Mouse (Mus musculus): ENCODE measurements at regions not wholly inside any gene's neighbourhood (a gene's known extent, or its start where the extent isn't known, plus 50 kb on each side); places are given as distances from the start of the nearest gene placed in this dataset.
A peak's percentile ranks its signal among the peaks of the same experiment; 100 is the strongest.

DNA sequence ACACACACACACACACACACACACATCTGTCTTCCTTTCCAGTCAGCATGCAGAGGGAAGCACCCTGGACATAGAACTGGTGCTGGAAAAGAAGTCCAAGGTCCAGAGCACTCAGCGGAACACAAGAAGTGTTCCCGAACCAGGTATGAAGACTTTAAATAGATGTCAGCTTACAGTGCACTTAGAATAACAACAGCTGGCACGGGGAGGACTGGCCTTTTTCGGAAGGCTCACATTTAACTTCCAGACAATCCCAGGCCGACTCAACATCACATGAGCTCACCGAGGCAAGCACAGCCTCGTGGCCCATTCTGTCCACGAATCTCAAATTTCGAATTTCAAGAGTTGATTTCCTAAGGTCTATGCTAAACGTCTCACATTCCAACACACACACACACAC, 70.9 kb upstream of the Slc25a33 start:
- DNase-seq (ENCODE audit: low read depth, low spot score), result no peak

DNA sequence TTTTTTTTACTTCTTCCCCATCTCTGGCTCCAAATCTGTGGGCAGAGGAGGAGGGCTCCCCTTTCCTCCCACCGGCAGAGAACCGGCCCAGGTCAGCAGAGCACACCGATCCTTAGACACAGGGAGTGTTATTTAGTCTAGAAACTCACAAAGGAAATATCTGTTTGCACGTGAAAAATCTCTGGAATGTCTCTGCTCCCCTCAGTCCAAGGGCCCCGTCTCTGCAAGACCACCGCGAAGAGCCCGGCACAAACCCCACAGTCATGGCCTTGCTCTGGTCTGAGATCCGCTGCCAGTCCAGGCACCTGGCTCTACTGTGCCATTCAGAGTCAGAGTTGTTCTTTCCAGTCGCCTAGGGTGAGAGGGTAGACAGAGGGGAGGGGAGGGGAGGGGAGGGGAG, 69.7 kb upstream of the Slc25a33 start:
- no peak for DNase-seq (ENCODE audit: low read depth, low spot score)

DNA sequence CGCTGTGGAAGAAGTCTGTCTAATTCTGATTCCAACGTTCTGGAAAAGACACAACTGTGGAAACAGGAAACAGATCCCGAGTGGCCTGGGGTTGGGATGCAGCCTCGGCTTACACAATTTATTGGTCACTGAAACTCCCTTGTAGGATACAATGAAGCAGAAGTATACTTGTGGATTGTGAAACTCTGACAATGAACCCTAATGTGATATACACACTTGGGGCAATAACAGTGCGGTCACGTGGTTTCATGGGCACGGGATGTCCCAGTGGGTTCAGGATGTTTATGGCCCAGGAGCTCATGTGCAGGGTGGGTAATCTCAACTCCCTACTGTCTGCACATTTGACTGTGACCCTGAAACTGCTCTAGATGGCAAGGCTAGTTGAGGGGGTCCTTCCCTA, 68.8 kb upstream of the Slc25a33 start:
- no peak for DNase-seq (ENCODE audit: low read depth, low spot score)

DNA sequence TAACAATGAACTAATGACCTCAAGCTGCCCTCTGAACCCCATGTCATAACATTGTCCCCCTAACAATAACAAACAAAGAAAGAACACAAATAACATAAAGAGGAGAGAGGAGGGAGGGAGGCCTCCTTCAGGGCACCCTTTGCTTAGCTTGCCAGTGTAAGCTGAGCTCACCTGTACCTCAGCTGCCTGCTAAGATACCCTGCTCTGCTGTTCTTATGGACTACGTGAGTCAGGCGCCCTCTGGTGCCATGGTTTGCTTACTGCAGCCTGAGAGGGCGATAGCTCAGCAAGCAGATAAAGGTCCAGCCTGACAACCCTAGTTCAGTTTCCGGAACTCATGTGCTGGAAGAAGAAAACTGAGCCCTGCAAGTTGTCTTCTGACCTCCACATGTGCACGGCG, 67.8 kb upstream of the Slc25a33 start:
- peak; percentile 60 for DNase-seq (ENCODE audit: low read depth, low spot score)

DNA sequence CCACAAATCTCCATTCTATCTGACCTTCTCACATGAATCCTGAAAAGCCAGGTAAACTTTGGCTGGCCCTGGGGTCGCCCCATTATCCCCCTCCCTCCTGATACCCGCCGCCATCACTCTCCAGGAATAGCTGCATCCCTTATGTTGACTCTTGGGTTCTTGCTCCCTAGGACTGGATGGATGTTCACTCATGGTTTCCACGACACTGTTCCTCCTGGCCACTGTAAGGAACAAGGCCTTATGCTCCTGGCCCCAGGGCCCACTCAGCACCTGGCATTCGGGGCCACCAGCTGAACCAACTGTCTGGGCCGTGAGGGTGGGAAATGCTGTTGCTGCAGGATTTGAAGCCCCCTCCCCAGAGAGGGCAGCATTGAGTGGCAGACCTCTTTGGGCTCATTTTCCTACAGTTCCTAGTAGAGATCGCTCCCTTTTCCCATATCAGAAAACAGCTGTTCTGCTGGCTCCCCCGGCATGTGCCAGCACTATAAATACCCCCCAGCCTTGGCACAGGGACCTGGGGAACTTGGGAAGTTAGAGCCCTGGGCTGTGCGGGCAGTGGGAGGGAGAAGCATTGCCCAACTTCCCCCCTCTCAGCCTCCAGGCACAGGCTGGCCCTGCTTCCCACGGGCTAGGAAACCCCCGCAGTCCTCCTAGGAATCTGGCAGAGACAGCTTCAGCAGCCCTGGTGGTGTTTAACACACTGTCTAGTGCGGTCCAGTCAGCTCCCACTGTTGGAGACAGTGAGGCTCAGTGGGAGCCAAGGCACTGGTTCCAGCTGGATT, 66.6 kb upstream of the Slc25a33 start:
- DNase-seq (ENCODE audit: low read depth, low spot score), result no peak

GRCm38 (mm10) chr4:149838682-149839081, 64.6 kb upstream of the Slc25a33 start:
- DNase-seq (ENCODE audit: low read depth, low spot score), result no peak

GRCm38 (mm10) chr4:149834646-149835156, 60.6 kb upstream of the Slc25a33 start:
- no peak for DNase-seq (ENCODE audit: low read depth, low spot score)

- no peak for DNase-seq (ENCODE audit: low read depth, low spot score)
Measured at GRCm38 (mm10) chr4:149832446-149833101, 58.5 kb upstream of the Slc25a33 start.

DNA sequence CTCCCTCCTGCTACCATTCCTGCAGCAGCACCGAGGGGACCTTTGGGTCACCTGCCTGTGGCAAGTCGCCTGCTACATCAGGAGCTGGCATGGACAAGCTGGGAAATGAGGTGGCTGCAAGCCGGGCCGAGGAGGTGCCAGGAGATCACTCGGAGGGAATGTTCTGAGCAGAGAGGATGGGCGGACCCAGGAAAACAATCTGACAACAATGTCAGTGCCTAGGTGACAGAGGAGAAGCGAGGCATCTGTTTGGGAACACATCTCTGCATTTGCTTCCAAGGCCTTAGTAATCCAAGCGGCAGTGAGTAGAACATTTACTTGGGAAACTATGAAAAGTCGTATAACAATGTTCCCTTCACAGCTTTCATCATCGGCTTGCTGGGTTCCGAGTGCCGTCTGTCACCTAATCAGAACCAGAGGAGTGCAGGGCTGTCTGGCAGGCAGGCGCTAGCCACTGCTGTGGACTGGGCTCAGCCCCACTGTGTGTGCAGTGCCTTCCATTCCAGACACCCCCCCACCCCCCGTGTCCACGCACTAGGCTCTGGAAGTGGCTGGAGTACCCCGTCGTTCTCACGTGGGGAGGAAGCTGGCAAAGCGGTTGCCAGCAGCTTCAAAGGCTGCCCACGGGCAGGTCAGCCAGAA, 56.6 kb upstream of the Slc25a33 start:
- DNase-seq (ENCODE audit: low read depth, low spot score), result no peak

- no peak for DNase-seq (ENCODE audit: low read depth, low spot score)
Measured at GRCm38 (mm10) chr4:149829964-149830363, 55.9 kb upstream of the Slc25a33 start.

DNA sequence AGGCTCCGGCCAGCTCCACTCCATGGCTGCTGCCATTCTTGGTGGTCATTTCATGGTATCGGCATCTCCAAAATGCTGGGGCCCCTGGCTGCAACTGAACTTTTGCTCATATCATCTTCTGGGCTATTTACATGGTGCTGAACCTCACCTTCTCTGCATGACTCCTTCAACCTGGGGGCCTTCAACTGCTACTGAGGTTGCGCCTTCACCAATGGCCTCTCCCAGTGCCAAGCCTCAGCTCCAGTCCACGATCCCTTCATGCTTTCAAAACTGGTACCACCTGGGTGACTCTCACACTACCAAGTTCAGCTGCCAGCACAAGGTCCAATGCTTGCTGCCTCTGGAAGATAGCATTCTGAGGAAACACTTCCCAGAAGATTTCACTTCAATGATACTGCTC, 53.7 kb upstream of the Slc25a33 start:
- DNase-seq (ENCODE audit: low read depth, low spot score), result no peak

All from WW6 (cell line).